Mouse (Mus musculus) neural tube, embryonic 11.5 days (tissue): ENCODE measurements around the gene Acsm5. TPM values are rescaled to one million over a fixed set of nuclear protein-coding genes. Genes with fewer than 3 reads are reported as not detected.
A peak's percentile ranks its signal among the peaks of the same experiment; 100 is the strongest.

Experiments
- ATAC-seq: fragments of 200-750 bp; cut with Nextera tagmentation; 2 replicates; pipeline ENCODE4 v1.8.0; 2017; ENCODE audit warnings: moderate number of reproducible peaks, mild to moderate bottlenecking, moderate TSS enrichment, moderate library complexity; ENCODE audit not compliant: insufficient read depth, low FRiP score, low TSS enrichment
- DNase-seq: peaks from one replicate; pipeline ENCODE4 v3.0.0-alpha.2; 2015; ENCODE audit warnings: low spot score
- H3K27ac ChIP-seq: fragments of 300-500 bp; sonication (generic); 2 replicates; pipeline ENCODE4 v1.5.1; 2014; ENCODE audit warnings: low read depth, mild to moderate bottlenecking, low read length
- H3K27me3 ChIP-seq: fragments of 300-500 bp; sonication (generic); 2 replicates; pipeline ENCODE4 v1.6.1; 2014; ENCODE audit warnings: mild to moderate bottlenecking, low read length, mixed read lengths; ENCODE audit not compliant: control insufficient read depth, insufficient read depth
- H3K36me3 ChIP-seq: fragments of 300-500 bp; sonication (generic); 2 replicates; pipeline ENCODE4 v1.6.1; 2014; ENCODE audit warnings: mild to moderate bottlenecking, low read length, moderate library complexity, mixed read lengths; ENCODE audit not compliant: control insufficient read depth, insufficient read depth
- H3K4me1 ChIP-seq: fragments of 300-500 bp; sonication (generic); 2 replicates; pipeline ENCODE4 v1.6.1; 2014; ENCODE audit warnings: low read length, mixed read lengths; ENCODE audit not compliant: control insufficient read depth, insufficient read depth
- H3K4me2 ChIP-seq: fragments of 300-500 bp; sonication (generic); 2 replicates; pipeline ENCODE4 v1.6.1; 2014; ENCODE audit warnings: low read depth, mild to moderate bottlenecking, moderate library complexity
- H3K4me3 ChIP-seq: fragments of 300-500 bp; sonication (generic); 2 replicates; pipeline ENCODE4 v1.5.1; 2014; ENCODE audit warnings: low read depth, low read length
- H3K9ac ChIP-seq: fragments of 300-500 bp; sonication (generic); 2 replicates; pipeline ENCODE4 v1.6.1; 2014; ENCODE audit warnings: mild to moderate bottlenecking, low read length
- H3K9me3 ChIP-seq: fragments of 300-500 bp; sonication (generic); 2 replicates; pipeline ENCODE4 v1.6.1; 2016; ENCODE audit warnings: low read length; ENCODE audit not compliant: control insufficient read depth
- WGBS: fragments of 180-500 bp; shearing (Covaris S2); extraction: QIAGEN DNeasy Blood & Tissue Kit; methylation state at CpG from one replicate; pipeline ENCODE4 v1.1.7; 2014; 5-methylcytosine and 5-hydroxymethylcytosine counted together
- polyA plus RNA-seq: library from polyadenylated mRNA; unstranded; fragments of >200 nt; fragmentation: Nextera tagmentation; extraction: Ambion mirVana; gene quantifications from 2 replicates; pipeline ENCODE4 v1.2.1, GENCODE M21; 2014

The Acsm5 gene
- polyA plus RNA-seq, 1 experiment from 2014 or later, result not detected

DNA sequence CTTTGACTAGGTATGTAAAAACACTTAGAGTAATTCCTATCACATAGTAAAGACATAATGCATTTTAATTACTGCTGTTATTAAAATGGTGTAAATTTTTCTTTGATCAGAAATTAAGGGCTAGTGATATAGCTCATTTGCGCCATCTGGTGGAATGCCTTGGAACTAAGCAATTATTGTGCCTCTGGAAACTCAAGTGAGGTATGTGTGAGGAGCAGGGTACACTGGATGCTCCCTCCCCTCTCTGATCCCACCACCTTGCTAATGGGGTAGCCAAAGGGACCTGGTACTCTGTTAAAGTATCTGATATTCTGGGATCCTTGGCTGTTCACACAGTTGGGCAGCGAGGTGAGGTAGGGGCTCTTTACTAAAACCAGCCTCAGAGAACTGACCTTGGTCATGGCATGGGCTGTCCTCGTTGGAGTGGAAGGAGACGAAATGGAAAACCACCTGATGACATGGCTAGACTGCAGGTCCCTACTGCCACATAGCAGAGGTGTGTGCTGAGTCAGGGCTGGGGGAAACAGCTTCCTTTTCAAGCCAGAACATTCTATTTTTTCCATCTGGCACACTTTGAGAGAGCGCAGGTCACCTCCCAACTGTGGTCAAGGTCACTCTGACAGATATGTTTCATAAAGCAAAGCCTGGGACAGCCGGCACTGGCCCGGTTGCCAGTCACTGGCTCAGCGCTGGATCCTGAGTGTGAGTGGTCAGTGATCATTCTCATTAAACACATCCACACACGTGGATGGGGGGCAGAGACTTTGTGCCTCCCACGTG, 3.6 kb upstream of the Acsm5 start:
- DNase-seq (peak; percentile 19), ATAC-seq (0 out of 2 replicates have a peak, but pooled peaks have one; percentile 35)
- H3K9me3 ChIP-seq, result no peaks in the 10 kb centered on the region
- no peak overlapping the region for H3K4me3 ChIP-seq
- H3K27ac ChIP-seq, result no peak overlapping the region
- WGBS, result 76% methylated on average over 10 of the region's 10 CpGs
- no peak overlapping the region for H3K9ac ChIP-seq
- no peaks in the 10 kb centered on the region for H3K27me3 ChIP-seq
- H3K36me3 ChIP-seq, result no peaks in the 10 kb centered on the region
- H3K4me1 ChIP-seq, result no peaks in the 10 kb centered on the region
- no peak overlapping the region for H3K4me2 ChIP-seq

DNA sequence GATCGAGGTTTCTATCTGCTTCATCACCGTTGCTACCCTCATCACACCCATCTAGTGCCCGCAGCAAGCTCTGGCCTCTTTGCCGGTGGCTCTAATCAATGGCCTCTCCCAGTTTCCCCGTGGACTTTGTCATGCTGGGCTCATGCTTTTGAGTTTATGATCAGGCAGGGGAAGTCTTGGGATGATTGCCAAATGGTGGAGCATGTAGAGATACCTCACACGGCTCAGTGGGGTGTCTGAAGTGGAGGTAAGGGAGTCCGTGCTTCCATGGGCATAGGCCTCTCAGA, 3.0 kb upstream of the Acsm5 start:
- Histone ChIP-seq H3K4me1 (no peaks in the 10 kb centered on the region), H3K4me3 (no peak overlapping the region), H3K27ac (no peak overlapping the region), H3K9me3 (no peaks in the 10 kb centered on the region), H3K36me3 (no peaks in the 10 kb centered on the region), H3K27me3 (no peaks in the 10 kb centered on the region), H3K4me2 (no peak overlapping the region), H3K9ac (no peak overlapping the region)
- DNase-seq (no peak), ATAC-seq (no peak)
- WGBS, result 91% methylated on average over 7 of the region's 7 CpGs

DNA sequence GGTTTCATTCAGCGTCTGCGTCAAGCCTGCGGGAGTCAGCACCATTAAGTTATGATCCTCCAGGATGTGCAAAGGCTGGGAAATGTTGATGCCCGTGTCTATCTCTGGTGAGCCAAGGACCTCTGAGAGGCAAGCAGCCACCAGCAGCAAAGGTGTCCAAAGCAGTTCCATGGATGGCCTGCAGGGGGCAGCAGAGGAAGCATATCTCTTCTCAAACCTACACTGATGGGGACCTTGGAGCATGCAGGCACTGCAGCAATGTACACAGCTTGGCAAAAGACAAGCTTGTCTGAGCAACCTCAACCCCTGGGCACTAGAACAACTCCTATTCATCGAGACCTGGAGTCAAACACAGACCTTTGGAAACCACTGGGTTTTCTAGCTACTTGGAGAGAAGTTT, 391 bp downstream of the Acsm5 start:
- ATAC-seq (no peak), DNase-seq (peak; percentile 68)
- Histone ChIP-seq H3K9me3 (no peaks in the 10 kb centered on the region), H3K4me2 (no peak overlapping the region), H3K9ac (no peak overlapping the region), H3K27ac (no peak overlapping the region), H3K36me3 (no peaks in the 10 kb centered on the region), H3K4me3 (no peak overlapping the region), H3K27me3 (no peaks in the 10 kb centered on the region), H3K4me1 (no peaks in the 10 kb centered on the region)
- WGBS, result 55% methylated on average over 5 of the region's 5 CpGs

DNA sequence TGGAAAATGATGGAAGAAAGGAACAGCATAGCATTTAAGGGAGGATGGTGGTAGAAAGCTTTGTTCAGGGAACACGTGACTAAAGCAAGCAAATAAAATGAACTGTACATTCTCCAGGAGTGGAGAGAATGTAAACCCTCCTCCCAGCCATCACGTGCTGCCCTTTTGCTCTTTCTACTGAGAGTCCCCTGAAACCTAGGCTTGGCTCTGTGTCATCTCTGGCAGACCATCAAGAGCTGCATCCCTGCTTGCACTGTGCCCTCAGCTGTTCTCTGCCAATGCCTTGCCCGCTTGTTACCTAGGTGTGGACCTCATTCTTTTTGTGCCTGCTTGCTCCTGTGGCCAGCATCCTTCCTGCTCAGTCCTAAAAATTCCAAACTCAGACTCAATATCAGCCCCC, 2.6 kb downstream of the Acsm5 start:
- Histone ChIP-seq H3K9me3 (no peaks in the 10 kb centered on the region), H3K4me3 (no peak overlapping the region), H3K36me3 (no peaks in the 10 kb centered on the region), H3K4me1 (no peaks in the 10 kb centered on the region), H3K9ac (no peak overlapping the region), H3K27me3 (no peaks in the 10 kb centered on the region), H3K4me2 (no peak overlapping the region), H3K27ac (no peak overlapping the region)
- ATAC-seq (no peak), DNase-seq (no peak)
- 84% methylated on average over 3 of the region's 3 CpGs for WGBS

GRCm38 (mm10) chr7:119522385-119522784, 3.1 kb downstream of the Acsm5 start:
- Histone ChIP-seq H3K9ac (no peak overlapping the region), H3K36me3 (no peaks in the 10 kb centered on the region), H3K4me3 (no peak overlapping the region), H3K4me2 (no peak overlapping the region), H3K27me3 (no peaks in the 10 kb centered on the region), H3K9me3 (no peaks in the 10 kb centered on the region), H3K27ac (no peak overlapping the region), H3K4me1 (no peaks in the 10 kb centered on the region)
- no peak for DNase-seq
- no peak for ATAC-seq
- 78% methylated on average over 1 of the region's 1 CpGs for WGBS

GRCm38 (mm10) chr7:119523389-119523788, 4.1 kb downstream of the Acsm5 start, which contains the start of gene Pdilt:
Pdilt (minus strand) TSS chr7:119523489.
- Histone ChIP-seq H3K27me3 (no peaks in the 10 kb centered on the region), H3K9ac (no peak within 1 kb of the TSS), H3K4me2 (no peak within 1 kb of the TSS), H3K4me3 (no peak within 1 kb of the TSS), H3K27ac (no peak within 1 kb of the TSS), H3K9me3 (no peaks in the 10 kb centered on the region), H3K36me3 (no peaks in the 10 kb centered on the region), H3K4me1 (no peaks in the 10 kb centered on the region)
- ATAC-seq (no peak), DNase-seq (no peak)
- 79% methylated on average over 4 of the region's 4 CpGs for WGBS

DNA sequence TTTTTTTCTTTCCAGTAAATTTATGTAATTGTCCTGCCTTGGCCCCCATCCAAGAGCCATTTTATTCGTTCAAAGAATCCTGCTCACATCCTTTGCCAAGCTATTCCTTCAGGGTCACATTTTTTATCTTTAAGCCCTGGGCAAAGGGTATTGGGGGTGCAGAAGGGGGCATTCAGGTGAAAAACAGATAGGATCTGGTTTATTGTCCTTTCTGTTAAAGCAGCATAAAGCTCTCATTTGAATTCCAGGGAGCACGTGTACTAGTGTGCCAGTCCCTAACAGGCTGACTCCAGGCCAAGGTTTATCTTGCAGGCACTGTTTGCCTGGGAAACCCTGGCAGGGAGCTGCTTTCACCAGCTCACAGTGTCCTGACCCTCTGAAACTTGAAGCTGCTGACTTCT, 6.6 kb downstream of the Acsm5 start:
- H3K9me3 ChIP-seq, result no peaks in the 10 kb centered on the region
- DNase-seq (no peak), ATAC-seq (no peak)
- WGBS, result 66% methylated on average over 2 of the region's 2 CpGs
- no peak overlapping the region for H3K27ac ChIP-seq
- no peak overlapping the region for H3K4me3 ChIP-seq
- no peaks in the 10 kb centered on the region for H3K36me3 ChIP-seq
- no peaks in the 10 kb centered on the region for H3K27me3 ChIP-seq
- H3K9ac ChIP-seq, result no peak overlapping the region
- no peak overlapping the region for H3K4me2 ChIP-seq
- H3K4me1 ChIP-seq, result no peaks in the 10 kb centered on the region

DNA sequence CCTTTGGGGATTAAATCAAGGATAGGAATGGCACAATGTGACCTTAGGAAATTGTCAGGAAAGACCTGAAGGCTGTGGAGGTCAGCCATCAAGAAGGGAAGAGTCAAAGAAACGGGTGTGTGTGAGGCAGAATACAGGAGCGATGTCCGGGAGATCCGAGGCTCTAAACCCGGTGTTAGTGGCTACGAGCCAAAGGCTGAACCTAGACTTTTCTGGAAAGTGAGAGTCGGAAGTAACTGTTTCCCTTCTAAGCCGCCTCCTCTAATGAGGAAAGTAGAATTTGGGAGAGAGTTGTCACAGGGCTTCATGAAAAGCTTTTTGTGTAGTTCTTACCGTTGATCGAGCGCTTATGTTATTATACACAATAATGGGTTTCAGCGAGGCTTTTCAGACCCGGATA, 7.2 kb downstream of the Acsm5 start:
- WGBS, result 85% methylated on average over 13 of the region's 13 CpGs
- Histone ChIP-seq H3K27me3 (no peaks in the 10 kb centered on the region), H3K27ac (no peak overlapping the region), H3K9me3 (no peaks in the 10 kb centered on the region), H3K4me3 (no peak overlapping the region), H3K4me1 (no peaks in the 10 kb centered on the region), H3K4me2 (no peak overlapping the region), H3K9ac (no peak overlapping the region), H3K36me3 (no peaks in the 10 kb centered on the region)
- ATAC-seq (no peak), DNase-seq (no peak)

GRCm38 (mm10) chr7:119527135-119527534, 7.9 kb downstream of the Acsm5 start:
- H3K4me1 ChIP-seq, result no peaks in the 10 kb centered on the region
- no peaks in the 10 kb centered on the region for H3K36me3 ChIP-seq
- 91% methylated on average over 1 of the region's 1 CpGs for WGBS
- no peak for ATAC-seq
- DNase-seq, result no peak
- H3K4me2 ChIP-seq, result no peak overlapping the region
- no peak overlapping the region for H3K9ac ChIP-seq
- H3K4me3 ChIP-seq, result no peak overlapping the region
- H3K27me3 ChIP-seq, result no peaks in the 10 kb centered on the region
- H3K9me3 ChIP-seq, result no peaks in the 10 kb centered on the region
- no peak overlapping the region for H3K27ac ChIP-seq
